Mouse (Mus musculus) spleen, adult 18-20 months (tissue): ENCODE measurements around the gene Lrig1.

Experiments
- DNase-seq, 2 experiments: peaks; one replicate each; pipeline ENCODE4 v3.0.0; 2022; ENCODE audit warnings: mixed read lengths in 2 of 2

The Lrig1 gene

GRCm38 (mm10) chr6:94697423-94697822 lies 2.5 kb downstream of the Lrig1 start:
- no peak for DNase-seq

DNA sequence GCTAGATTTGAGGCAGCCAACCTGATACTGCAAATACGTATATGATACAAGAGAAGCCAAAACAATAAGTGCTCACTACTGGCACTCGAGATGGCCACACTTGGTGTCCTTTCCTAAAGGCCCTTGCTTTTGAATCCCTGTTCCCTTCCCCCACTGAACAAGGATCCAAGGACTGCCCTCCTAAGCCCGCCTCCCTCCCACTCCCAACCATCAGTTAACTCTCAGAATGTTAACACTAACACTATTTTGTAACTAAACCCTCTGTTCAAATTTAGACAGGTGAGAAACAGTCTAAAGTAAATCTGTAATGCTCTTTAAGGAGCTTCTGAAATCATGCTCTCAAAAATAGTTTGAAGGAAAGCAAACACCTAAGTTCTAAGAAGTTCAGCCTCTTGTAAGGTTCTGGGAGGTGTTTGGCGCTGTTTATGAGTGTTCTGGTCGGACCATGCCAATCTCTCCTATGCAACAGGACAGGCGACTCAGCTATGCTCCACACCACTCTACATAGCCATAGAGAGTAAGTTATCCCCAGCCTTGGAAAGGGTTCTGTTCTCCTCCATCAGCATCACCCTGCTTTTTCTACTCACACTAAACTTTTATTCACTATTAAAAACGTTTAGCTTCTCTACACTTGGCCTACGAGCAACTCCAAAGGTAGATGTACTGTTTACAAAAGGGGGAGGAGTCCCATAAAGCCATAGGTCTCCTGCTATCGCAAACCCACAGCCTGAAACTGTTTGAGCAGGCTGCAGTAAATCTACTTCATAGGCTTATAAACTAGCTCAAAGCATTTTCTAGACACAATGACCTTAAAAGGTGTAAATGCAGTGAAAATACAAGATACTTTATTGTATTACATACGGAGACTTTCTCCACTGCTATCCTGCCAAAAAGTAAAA lies 3.5 kb downstream of the Lrig1 start:
- no peak for DNase-seq

GRCm38 (mm10) chr6:94695121-94695930 lies 4.6 kb downstream of the Lrig1 start:
- no peak for DNase-seq

GRCm38 (mm10) chr6:94694481-94694880 lies 5.5 kb downstream of the Lrig1 start:
- DNase-seq, result no peak

DNA sequence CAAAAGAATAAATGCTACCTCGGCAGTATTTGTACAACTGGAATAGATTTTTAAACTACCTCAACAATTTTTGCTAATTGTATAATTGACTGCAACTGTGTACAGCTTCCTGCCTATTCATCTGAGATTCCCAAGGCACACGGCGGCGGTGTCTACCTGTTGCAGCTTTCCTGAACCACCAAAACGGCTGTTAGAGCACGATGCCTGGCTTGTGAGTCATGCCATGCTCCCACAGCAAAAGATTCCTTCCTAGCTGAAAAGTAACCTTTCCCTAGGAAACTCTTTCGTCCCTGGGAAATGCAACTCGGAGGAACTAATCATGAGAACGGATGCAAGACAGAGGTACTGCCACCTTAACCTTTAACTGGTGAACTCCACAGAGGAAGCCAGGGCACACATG lies 6.9 kb downstream of the Lrig1 start:
- no peak for DNase-seq

- no peak for DNase-seq
Observed at GRCm38 (mm10) chr6:94692003-94692402, 8.0 kb downstream of the Lrig1 start.

- DNase-seq, result no peak
Observed at GRCm38 (mm10) chr6:94690247-94690646, 9.7 kb downstream of the Lrig1 start.

DNA sequence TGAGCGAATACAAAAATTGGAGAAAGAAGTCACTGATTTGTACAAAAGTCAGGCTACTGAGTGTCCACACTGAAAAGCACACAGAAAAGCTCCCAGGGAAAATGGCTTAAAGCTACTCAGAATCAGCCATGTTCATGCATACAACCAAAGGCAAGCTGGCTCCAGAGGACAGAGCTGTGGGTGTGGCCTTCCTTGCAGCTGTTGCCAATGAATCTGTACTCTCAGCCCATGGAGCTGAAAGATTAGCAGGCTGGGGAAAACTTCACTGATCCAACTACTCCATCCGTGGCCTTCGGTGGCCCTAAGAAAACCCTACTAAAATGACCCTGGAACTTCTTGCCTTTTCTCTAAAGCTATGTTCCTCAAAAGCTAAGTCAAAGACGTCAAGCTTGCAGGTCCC lies 11.2 kb downstream of the Lrig1 start:
- DNase-seq, result no peak

- DNase-seq, result no peak
Observed at GRCm38 (mm10) chr6:94686048-94686447, 13.9 kb downstream of the Lrig1 start.

- no peak for DNase-seq
Observed at GRCm38 (mm10) chr6:94685611-94686010, 14.3 kb downstream of the Lrig1 start.

DNA sequence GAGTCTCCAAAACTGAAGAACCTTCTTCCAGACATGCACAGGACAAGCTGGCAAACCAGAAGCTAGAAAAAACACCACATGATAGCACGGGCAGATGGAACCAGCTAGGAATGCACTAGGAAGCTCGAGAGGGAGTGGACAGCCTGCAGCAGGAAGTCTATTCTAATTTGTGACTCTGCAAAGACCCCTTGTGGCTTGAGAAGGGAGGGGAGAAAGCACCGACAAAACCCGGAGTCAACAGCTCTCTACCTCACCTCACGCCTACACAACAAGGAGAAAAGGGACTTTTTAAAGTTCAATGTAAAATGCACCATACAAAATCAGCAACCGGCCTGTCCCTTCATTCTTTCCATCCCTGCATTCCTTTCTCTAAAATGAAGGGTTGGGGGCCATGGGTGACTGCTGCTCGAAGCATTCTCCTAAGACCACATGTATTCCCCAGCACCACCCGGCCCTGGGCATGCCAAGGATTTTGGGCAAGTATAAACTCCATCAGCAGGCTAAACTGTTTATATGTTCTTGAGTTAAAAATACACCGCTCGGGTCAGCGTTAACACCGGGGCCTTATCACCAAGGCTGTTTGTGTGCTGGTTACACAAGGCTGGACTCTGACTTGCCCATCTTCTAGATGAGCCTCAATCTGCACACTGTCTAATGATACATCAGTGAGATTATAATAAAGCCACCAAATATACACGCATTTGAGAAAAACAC lies 15.0 kb downstream of the Lrig1 start:
- DNase-seq, result no peak

GRCm38 (mm10) chr6:94683701-94684100 lies 16.3 kb downstream of the Lrig1 start:
- DNase-seq, result no peak

DNA sequence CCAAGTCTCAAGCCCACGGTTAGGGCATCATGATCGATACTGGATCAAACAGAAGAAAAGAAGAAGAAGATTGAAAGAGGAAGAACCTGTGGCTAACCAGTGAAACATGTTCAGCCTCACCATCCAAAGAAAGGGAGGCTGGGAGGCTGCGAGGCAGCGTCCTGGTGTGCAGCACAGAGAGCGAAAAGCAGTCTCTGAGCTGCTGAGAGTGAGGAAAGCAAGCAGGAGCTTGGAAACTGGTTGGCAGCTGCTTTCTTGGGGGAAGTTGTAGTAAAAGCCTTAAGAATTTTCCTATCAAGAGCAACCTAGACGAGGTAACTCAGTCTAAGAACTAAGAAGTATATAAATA lies 17.7 kb downstream of the Lrig1 start:
- no peak for DNase-seq

- DNase-seq, result no peak
Observed at GRCm38 (mm10) chr6:94681446-94682269, 18.3 kb downstream of the Lrig1 start.

GRCm38 (mm10) chr6:94680760-94681445 lies 19.1 kb downstream of the Lrig1 start:
- DNase-seq, result no peak

GRCm38 (mm10) chr6:94679249-94679648 lies 20.7 kb downstream of the Lrig1 start:
- no peak for DNase-seq

DNA sequence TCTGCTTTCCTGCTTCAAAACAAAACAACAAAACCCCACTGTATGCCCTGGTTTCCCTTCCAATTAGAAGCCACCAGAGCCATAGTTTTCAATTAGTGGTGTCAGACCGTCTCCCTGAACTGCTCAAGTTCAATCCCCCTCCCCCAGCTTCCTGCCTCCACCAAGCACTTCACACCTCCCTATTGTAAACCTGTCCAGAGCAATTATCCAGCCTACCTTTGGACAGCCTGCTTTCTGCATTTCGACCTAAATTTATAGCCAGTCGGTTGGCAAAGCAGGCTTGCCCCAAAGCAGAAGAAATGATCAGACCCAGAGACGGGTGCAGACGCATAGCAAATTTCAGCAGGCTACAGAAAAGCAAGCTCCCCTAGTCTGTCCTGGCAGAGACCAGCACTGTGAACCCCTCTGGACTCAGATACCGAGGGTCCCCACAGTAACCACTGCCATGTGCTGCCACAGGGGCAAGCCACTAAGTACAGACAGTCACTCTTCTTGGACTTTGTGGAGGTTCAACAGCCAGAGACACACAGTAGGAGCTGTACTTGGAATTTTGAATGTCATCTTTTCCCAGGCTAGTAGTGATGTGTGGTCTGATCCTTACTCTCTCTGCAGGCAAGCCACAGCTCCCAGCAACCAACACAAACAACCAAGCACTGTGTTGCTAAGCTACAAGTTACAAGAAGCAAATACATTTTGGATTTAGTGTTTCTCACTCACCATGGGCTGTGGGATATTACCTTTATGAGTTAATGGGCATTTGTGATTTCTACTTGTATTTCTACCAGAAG lies 21.4 kb downstream of the Lrig1 start:
- no peak for DNase-seq

DNA sequence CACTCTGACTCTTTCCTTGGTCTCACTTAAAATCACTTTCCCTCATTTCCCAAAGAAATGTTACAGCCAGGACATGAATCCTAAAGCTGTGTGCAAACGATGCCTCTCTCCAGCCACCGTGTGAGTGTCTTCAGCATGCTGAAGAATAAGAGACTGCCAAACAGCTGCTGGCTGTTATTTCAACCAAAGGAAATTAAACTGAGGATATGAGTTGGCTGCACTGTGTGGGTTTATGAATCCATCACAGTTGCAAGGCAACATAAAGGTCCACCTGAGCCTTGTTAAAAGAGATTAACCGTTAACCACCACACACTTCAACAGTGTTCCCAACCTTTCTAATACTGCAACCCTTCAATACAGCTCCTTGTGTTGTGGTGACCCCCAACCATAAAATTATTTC lies 22.5 kb downstream of the Lrig1 start:
- no peak for DNase-seq

DNA sequence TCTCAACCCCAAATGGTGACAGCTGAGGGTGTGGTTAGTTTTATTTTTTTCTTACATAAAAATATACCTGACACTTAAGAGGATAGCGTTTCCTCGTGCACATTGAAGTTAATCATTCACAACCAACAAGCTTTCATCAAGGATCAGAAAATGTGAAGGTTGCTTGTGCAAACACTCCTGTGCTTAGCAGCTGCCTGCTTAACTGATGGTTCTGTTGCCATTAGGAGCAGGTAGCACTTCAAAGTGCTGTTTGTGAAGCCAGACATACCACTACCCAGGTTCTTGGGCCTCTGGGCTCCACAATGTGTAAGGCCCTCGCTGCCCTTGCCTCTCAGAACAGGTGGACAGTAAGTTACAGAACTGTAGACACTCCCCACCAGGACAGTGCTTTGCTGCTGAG lies 23.1 kb downstream of the Lrig1 start:
- DNase-seq, result no peak

- no peak for DNase-seq
Observed at GRCm38 (mm10) chr6:94676300-94676699, 23.7 kb downstream of the Lrig1 start.

DNA sequence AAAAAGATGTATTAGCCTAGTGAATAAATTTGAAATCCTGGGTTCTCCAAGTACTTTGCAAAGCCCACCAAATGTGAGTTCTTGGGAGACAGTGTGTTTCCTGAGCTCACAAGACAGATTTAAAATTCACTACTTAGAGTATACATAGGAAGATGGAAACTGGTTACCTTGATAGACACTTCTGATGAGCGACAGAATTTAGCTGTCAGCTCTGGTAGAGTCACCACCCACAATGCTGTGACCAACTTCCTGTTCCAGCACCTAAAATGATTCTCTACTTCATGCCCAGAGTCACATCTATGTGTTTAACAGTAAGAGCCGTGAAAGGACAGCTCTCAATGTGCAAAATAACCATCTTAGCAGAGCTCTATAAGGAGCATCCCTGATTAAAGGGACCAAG lies 27.5 kb downstream of the Lrig1 start:
- no peak for DNase-seq
